Mouse (Mus musculus) E14TG2a.4 (cell line): ENCODE data around the gene Crygs.
A peak's percentile ranks its signal among the peaks of the same experiment; 100 is the strongest.

Experiments used
- CTCF ChIP-seq: conservative IDR thresholded peaks from 2 replicates; pipeline ENCODE4 v1.5.1; 2014; ENCODE audit warnings: low read length
- NANOG ChIP-seq: IDR thresholded peaks from 2 replicates; pipeline ENCODE4 v1.6.1; 2014; ENCODE audit warnings: borderline replicate concordance, low read length, mixed read lengths
- POU5F1 ChIP-seq: IDR thresholded peaks from 2 replicates; pipeline ENCODE4 v1.6.1; 2014; ENCODE audit warnings: low read length, borderline replicate concordance

GRCm38 (mm10) chr16:22807468-22808070, 3.8 kb downstream of the Crygs start:
- TF ChIP-seq CTCF (peak; percentile 44), POU5F1 (no peak), NANOG (no peak)
